Mouse (Mus musculus) left cerebral cortex, adult 2 months (tissue): Measurements from ENCODE around the gene Gpm6a. TPM values are rescaled to one million over a fixed set of nuclear protein-coding genes. Genes with fewer than 3 reads are reported as not detected.
"Not testable (repeated sequence)": the region's sequence is repeated elsewhere in the genome, so short reads cannot be mapped to it uniquely, and the experiment has no call there.

Experiments used
- DNase-seq, 2 experiments: peaks; one replicate each; pipeline ENCODE4 v3.0.0; 2021 to 2022; ENCODE audit warnings: low spot score in 2 of 2, mixed read lengths in 1 of 2; ENCODE audit errors: extremely low spot score in 1 of 2
- H3K27ac ChIP-seq: fragments of 200-600 bp; 2 replicates; pipeline ENCODE4 v1.8.1; 2022
- H3K4me3 ChIP-seq: fragments of 200-600 bp; 2 replicates; pipeline ENCODE4 v1.8.1; 2022
- CTCF ChIP-seq: fragments of 200-600 bp; IDR thresholded peaks from 2 replicates; pipeline ENCODE4 v1.8.1; 2022; ENCODE audit warnings: antibody characterized with exemption, mild to moderate bottlenecking, moderate library complexity
- intact Hi-C: fragments of 180-260 bp; cut with DNase I; formaldehyde crosslinking; loops from one replicate; pipeline ENCODE4 v1.15.1; 2025
- total RNA-seq, 2 experiments: library from RNA; stranded (reverse); gene quantifications; 2 replicates each; pipeline ENCODE4 v1.2.3; 2021

Gene Gpm6a
- total RNA-seq, 2 experiments from 2014 or later = 934 to 993 TPM

- no peak overlapping the region for H3K4me3 ChIP-seq
- DNase-seq = no peak
- intact Hi-C loops = no loop called here
- no peak for TF ChIP-seq CTCF
- no peak overlapping the region for H3K27ac ChIP-seq
Observed at GRCm38 (mm10) chr8:55017071-55017470, 62.4 kb downstream of the Gpm6a start.

GRCm38 (mm10) chr8:55025851-55026660 lies 71.4 kb downstream of the Gpm6a start:
- no peak for DNase-seq
- intact Hi-C loops = no loop called here
- H3K4me3 ChIP-seq = no peak overlapping the region; the same call in 1 of the 2 replicates
- peak overlapping the region; percentile 17 for H3K27ac ChIP-seq
- TF ChIP-seq CTCF = no peak

- intact Hi-C loops = no loop called here
- TF ChIP-seq CTCF = no peak
- H3K27ac ChIP-seq = peak overlapping the region; percentile 17
- H3K4me3 ChIP-seq = no peak overlapping the region
- DNase-seq = no peak
Observed at GRCm38 (mm10) chr8:55026661-55027000, 72.0 kb downstream of the Gpm6a start.

- intact Hi-C loops = no loop called here
- Histone ChIP-seq H3K4me3 (no peak overlapping the region), H3K27ac (no peak overlapping the region)
- DNase-seq = no peak
- no peak for TF ChIP-seq CTCF
Observed at GRCm38 (mm10) chr8:55028371-55028770, 73.7 kb downstream of the Gpm6a start.

- DNase-seq = no peak
- no peak overlapping the region for H3K27ac ChIP-seq
- no peak for TF ChIP-seq CTCF
- intact Hi-C loops = loop anchor here (5.0 kb wide), 2 partner anchors 74 to 294 kb away; no protein-coding TSS in a partner anchor
- no peak overlapping the region for H3K4me3 ChIP-seq
Observed at GRCm38 (mm10) chr8:55031099-55031498, 76.5 kb downstream of the Gpm6a start.

GRCm38 (mm10) chr8:55034309-55034708 lies 79.7 kb downstream of the Gpm6a start:
- intact Hi-C loops = loop anchor here (2.0 to 5.0 kb wide), 3 partner anchors 77 to 297 kb away; partner anchors contain the start of gene Wdr17
- Histone ChIP-seq H3K4me3 (no peak overlapping the region), H3K27ac (peak overlapping the region; percentile 83)
- no peak for TF ChIP-seq CTCF
- DNase-seq = peak; percentile 86 to 88

- Histone ChIP-seq H3K4me3 (no peak overlapping the region), H3K27ac (peak overlapping the region; percentile 83)
- no peak for DNase-seq
- no peak for TF ChIP-seq CTCF
- intact Hi-C loops = loop anchor here (2.0 kb wide), 1 partner anchor 149 kb away; the partner anchor contains the start of gene Wdr17
Observed at GRCm38 (mm10) chr8:55035416-55035815, 80.8 kb downstream of the Gpm6a start.

- TF ChIP-seq CTCF = no peak
- no peak overlapping the region for H3K27ac ChIP-seq
- intact Hi-C loops = no loop called here
- DNase-seq = no peak
- H3K4me3 ChIP-seq = no peak overlapping the region
Observed at GRCm38 (mm10) chr8:55042955-55043354, 88.3 kb downstream of the Gpm6a start.

GRCm38 (mm10) chr8:55048396-55048795 lies 93.8 kb downstream of the Gpm6a start:
- DNase-seq = peak; percentile 43 to 44
- H3K27ac ChIP-seq = no peak overlapping the region
- no peak for TF ChIP-seq CTCF
- intact Hi-C loops = no loop called here
- H3K4me3 ChIP-seq = no peak overlapping the region

- DNase-seq = no peak
- no peak for TF ChIP-seq CTCF
- intact Hi-C loops = no loop called here
- H3K27ac ChIP-seq = no peak overlapping the region
- no peak overlapping the region for H3K4me3 ChIP-seq
Observed at GRCm38 (mm10) chr8:55049979-55050378, 95.3 kb downstream of the Gpm6a start.

- DNase-seq, H3K27ac ChIP-seq, intact Hi-C loops, H3K4me3 ChIP-seq: not testable (repeated sequence)
Observed at GRCm38 (mm10) chr8:55068811-55069210, 114.2 kb downstream of the Gpm6a start.

GRCm38 (mm10) chr8:55073481-55073880 lies 118.8 kb downstream of the Gpm6a start:
- DNase-seq = no peak
- no peak overlapping the region for H3K27ac ChIP-seq
- intact Hi-C loops = no loop called here
- H3K4me3 ChIP-seq = no peak overlapping the region
- no peak for TF ChIP-seq CTCF

- intact Hi-C loops = no loop called here
- DNase-seq = no peak
- Histone ChIP-seq H3K27ac (no peak overlapping the region), H3K4me3 (no peak overlapping the region)
- no peak for TF ChIP-seq CTCF
Observed at GRCm38 (mm10) chr8:55102195-55102594, 147.6 kb downstream of the Gpm6a start.
